Mouse (Mus musculus) frontal cortex, adult 2 months (tissue): ENCODE measurements at regions not wholly inside any gene's neighbourhood (a gene's known extent, or its start where the extent isn't known, plus 50 kb on each side); places are given as distances from the start of the nearest gene placed in this dataset.

ENCODE experiments used
- DNase-seq, 2 experiments: peaks; one replicate each; pipeline ENCODE4 v3.0.0; 2022; ENCODE audit warnings: low spot score in 1 of 2; ENCODE audit errors: extremely low spot score in 1 of 2

DNA sequence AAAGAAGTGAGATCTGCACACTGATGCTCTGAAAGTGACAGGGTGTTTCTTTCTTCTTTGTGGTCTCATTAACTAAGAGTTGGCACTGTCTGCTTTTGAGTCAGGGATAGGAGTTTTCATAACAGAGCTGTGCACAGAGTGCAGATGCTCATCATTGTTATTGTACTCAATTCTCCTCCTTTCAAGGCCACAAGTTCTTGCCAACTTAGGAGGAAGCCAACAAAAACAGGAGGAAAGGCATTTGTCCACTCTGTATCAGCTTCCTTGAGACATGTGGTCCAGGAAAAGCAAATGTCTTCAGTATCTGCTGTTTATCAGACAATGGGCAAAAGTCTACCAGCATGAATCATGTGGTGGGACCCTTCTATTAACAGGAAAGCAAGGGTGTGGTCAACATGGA lies 345.1 kb downstream of the Fam181b start:
- no peak for DNase-seq

DNA sequence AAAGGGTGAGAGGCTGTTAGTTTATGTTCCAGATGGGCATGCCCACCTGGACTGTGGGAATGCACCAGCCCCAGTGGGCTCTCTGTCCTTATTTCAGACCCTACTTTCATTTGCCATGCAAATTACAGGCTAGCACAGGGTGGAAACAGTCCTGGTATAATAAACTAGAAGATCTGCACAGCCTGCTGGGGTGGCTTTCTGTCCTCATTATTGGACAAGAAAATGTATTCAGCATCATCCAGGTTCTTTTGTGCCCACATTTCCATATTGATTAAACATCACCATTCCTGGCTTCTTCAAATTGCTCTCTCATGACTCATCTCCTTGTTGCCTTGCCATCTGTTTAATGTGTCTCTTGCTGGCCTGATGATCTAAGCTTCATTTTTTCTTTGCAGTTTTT lies 355.4 kb downstream of the Fam181b start:
- peak; percentile 2 to 40 for DNase-seq

DNA sequence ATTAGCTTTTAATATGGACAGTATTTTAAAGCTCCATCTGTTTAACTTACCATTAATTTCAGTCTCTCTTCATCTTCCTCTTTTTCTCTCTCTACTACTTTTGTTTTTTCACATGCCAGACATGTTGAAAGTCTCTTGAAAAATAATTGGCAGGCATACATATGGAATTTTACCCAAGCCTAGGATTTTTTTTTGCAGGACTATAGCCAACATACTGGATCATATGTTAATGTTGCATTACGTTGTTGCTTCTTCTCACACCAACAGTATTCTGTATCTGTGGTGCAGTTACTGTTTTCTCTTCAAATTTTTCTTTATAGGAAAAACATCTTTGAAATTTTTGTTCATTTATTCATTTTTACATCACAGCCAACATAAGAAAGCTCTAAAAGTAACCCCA lies 374.4 kb downstream of the Fam181b start:
- DNase-seq, result no peak

DNA sequence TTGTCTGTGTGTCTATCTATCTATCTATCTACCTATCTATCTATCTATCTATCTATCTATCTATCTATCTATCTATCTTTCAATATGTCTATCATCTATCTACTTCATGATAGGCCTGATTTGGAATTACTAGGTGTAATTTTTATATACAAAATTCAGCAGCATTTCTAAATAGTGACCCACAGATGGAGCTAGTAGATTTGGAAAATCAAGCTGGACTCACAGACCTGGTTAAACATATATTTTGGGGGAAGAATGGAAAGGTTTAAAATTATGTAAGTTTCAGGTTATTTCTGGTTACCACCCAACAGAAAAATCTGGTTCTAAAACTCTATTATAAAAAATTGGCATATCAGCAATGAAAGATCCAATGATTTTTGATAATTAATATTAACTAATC lies 383.7 kb downstream of the Fam181b start:
- no peak for DNase-seq

DNA sequence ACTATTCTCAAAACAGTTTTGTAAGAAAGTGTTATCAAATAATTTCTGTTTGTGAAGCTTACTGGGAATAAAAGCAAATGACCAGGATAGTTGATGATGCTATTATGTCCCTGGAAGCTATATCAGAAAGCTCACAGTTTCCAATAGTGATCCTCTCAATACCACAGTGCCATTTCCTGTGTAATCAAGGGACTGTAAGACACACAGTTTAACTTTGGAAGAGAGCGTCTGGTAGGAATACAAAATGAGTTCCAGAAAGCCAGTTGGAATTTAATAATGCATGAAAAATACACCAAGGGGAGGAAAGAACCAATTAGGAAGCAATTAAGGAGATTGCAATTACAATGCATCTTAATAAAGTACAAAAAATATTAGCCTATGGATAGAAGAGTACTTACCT lies 393.7 kb downstream of the Fam181b start:
- DNase-seq, result no peak

DNA sequence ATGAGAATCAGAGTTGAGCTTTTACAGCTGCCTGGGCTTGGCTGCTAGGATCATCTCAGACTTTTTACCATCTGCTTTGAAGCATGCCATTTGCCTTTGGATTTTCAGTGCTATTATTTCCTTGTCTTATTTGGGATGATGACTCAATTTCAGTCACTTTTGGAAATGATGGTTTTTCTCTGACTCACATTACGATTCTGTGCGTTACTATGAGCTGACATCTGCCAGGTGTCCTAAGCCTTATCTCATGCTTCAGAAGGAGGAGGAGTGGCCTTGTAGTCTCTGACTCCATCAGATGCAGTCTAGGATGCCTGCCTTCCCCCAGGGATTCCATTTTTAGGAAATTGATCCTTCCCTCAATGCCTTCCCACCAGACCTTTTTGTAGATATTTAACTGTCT lies 431.0 kb downstream of the Fam181b start:
- peak; percentile 44 to 55 for DNase-seq

DNA sequence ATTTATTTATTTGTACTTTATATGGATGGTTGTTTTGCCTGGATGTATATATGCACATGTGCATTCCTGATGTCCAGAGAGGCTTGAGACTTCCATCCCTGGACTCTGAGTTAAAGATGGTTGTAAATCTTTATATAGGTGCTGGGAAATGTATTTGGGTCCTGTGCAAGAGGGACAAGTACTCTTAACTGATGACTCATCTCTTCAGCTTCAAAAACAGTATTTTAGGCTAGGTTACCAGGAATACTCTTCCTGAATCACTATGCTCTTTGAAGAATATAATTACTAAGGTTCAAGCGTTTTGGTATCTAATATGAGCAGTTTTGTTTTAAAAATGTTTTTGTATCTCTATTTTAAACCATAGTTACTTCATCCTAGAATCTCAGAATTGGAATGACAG lies 431.6 kb downstream of the Fam181b start:
- no peak for DNase-seq

DNA sequence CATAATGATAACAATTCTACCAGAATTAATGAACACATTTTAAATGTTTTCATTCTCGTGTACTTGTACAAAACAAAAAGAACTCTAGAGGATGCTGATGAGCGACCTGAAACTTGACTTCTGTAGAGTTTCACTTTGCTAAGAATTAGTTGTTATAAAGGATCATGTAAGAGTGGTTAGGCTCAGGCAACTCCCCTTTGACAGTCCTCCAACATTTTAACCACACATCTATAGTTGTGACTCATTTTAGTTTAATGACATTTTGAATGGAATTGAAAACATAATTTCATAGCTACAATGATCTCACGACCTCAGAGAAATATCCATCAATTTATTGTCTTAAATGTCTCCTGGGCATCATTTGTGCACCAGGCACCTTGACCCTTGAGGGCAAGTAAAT lies 479.5 kb downstream of the Fam181b start:
- no peak for DNase-seq

DNA sequence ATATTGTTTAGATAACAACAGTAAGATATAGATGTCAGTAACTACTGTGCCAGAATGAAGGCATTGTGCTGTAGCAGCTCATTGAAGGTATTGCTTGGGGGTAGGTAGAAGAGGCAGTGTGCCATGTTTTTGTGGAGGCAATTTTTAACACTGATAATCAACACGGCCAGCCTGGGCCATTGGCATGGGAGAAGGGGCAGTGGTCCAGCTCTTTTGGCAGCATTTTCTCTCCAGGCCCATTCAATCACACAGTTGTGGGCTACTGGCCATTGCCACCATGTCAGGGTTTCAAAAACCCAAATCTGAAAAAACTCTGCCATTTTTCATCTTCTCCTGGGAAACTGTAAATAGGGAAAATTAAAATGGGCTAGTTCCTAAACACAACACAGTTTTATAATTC lies 497.9 kb downstream of the Fam181b start:
- peak in 1 of 2 experiments; percentile 2 for DNase-seq

DNA sequence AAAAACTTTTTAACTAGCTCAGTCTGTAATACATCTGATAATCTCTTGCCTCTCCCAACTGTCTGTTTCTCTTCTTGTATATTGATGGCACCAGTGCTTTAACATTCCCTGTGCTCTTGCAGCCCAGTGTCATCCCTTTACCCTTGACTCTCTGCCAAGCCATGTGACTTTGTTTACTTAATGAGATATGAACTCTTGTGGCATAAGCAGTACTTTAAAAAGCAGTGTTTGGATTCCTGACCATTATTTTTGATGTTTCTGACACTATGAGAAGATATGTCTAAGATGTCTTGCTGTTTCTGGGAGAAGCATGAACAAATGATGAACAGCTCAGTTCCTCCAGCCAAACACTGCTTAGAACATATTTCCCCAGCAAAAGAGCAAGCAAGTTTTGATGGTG lies 507.5 kb downstream of the Fam181b start:
- no peak for DNase-seq

DNA sequence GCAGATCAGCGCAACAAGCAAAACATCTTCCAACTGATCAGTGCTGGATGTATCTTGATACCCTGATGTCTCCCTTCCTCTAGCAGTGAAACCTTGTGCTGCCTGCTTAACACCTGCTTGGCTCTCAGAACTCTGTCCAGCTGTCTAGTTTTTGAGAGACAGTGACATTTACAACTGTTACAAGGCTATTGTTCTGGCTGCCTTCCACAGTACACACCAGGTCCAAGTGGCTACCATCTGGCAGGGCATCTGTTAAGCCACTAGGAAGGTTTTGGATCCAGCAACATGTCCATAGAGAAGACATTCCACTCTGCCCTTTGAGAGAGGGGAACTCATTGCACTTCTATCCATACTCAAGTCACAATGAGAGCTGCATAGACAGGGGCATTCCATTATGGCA lies 508.4 kb downstream of the Fam181b start:
- no peak for DNase-seq
